Mouse (Mus musculus): ENCODE results near the gene Ccdc125. TPM values are rescaled to one million over a fixed set of nuclear protein-coding genes. Genes with fewer than 3 reads are reported as not detected.

The Ccdc125 gene
- polyA plus RNA-seq (2015; fragmentation: Nextera tagmentation; extraction: Ambion mirVana): 1.9 TPM in 2 replicates

DNA sequence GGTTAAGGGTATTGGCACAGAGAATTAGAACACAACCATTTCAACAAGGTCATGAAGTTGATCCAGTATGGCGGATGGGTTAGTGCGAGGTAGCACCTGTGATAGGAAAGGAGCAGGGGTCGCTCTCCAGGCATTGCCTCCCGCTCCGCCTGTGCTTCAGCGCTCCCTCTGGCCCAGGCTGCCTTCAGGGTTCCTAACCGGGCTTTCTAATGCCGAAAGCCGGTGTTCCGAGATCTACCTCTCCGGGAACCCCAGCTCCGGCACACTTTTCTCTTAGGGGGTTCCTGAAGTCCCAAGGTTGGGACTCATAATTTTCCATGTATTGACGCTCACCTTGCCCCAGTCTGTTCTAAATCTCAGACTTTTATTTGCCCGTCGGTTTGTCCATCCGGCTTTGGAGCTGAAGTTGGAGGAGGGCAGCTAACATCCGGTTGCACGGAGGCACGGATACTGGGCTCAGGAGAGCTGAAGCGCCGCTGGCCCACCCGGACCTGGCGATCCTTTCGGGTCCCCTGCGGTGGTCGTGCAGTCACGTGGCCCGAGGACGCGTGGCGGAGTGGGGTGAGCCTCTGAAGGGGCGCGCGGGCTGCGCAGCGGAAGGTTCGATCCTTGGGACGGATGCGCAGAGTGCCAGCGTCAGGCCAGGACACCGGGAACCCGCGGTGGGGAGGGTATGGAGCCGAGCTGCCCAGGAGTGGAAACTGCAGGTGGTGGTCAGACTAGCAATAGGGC, at the start of gene Ccdc125:
TSS of gene Ccdc125 (plus strand) at position 427 of the 732 bp plus-strand sequence.
- H3K27ac ChIP-seq: no peak within 1 kb of the TSS
- H3K4me1 ChIP-seq (replicated peaks): peaks cover 8% of the 10 kb centered on the region
- peak; percentile 76 for ATAC-seq (ENCODE audit: low FRiP score)
- H3K4me2 ChIP-seq: peak within 1 kb of the TSS; percentile 84
- under 1% methylated on average over 44 of the region's 44 CpGs for WGBS
- H3K4me3 ChIP-seq: peak within 1 kb of the TSS; percentile 50
- H3K9ac ChIP-seq: peak within 1 kb of the TSS; percentile 74
- peaks cover 10% of the 10 kb centered on the region for H3K27me3 ChIP-seq
- H3K36me3 ChIP-seq: peaks cover 13% of the 10 kb centered on the region
- H3K9me3 ChIP-seq: no peaks in the 10 kb centered on the region

DNA sequence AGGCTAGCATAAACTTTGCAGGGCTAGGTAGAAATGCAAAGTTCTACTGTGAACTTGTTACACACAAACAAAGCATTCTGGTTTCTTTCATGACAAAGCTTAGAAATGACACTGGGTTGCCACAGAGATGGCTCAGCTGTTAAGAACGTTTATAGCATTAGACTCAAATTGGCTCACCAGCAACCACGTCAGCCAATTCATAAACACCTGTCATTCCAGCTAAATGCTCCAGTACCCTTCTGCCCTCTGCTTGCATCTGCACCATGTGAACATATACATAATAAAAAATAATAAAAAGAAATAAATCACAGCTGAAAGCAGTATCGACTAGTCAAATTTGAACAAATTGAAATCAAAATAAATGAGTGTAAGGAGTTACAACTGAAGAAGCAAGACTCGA, 47.3 kb upstream of the Ccdc125 start:
- Histone ChIP-seq H3K4me3 (no peak overlapping the region), H3K36me3 (peaks cover 76% of the 10 kb centered on the region), H3K27ac (no peak overlapping the region), H3K4me1 (replicated peaks) (no peaks in the 10 kb centered on the region), H3K4me2 (no peak overlapping the region), H3K27me3 (peaks cover 14% of the 10 kb centered on the region), H3K9me3 (no peaks in the 10 kb centered on the region), H3K9ac (no peak overlapping the region)
- 87% methylated on average over 4 of the region's 4 CpGs for WGBS
- no peak for ATAC-seq (ENCODE audit: low FRiP score)

DNA sequence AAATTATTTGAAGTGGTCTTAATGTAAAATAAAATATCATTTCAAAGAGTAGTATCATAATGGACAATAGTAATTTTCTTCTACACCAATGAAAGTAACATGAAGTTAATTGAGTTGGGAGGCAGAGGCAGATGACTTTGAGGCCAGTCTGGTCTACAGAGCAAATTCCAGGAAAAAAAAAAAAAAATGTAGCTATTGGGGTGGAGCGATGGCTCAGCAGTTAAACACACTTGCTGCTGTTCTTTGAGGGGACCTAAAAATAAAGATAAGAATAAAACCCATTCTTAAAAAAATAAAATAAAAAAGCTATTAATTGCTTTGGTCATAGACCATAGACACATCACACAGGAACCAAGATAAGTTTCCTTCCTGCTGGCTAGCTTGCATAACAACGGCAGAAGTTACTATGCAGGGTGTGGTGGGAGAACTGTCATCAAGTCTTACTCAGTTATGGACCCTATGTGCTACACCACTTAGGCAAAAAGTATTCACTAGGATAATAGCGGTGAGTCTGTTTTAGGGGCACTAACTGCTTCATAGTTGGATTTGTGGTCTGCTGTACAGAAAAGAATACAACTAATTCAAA, 35.3 kb upstream of the Ccdc125 start:
- Histone ChIP-seq H3K4me1 (replicated peaks) (no peaks in the 10 kb centered on the region), H3K36me3 (peaks cover 65% of the 10 kb centered on the region), H3K27ac (no peak overlapping the region), H3K4me3 (no peak overlapping the region), H3K9ac (no peak overlapping the region), H3K27me3 (no peaks in the 10 kb centered on the region), H3K9me3 (no peaks in the 10 kb centered on the region), H3K4me2 (no peak overlapping the region)
- WGBS: 95% methylated on average over 3 of the region's 3 CpGs
- ATAC-seq (ENCODE audit: low FRiP score): no peak

DNA sequence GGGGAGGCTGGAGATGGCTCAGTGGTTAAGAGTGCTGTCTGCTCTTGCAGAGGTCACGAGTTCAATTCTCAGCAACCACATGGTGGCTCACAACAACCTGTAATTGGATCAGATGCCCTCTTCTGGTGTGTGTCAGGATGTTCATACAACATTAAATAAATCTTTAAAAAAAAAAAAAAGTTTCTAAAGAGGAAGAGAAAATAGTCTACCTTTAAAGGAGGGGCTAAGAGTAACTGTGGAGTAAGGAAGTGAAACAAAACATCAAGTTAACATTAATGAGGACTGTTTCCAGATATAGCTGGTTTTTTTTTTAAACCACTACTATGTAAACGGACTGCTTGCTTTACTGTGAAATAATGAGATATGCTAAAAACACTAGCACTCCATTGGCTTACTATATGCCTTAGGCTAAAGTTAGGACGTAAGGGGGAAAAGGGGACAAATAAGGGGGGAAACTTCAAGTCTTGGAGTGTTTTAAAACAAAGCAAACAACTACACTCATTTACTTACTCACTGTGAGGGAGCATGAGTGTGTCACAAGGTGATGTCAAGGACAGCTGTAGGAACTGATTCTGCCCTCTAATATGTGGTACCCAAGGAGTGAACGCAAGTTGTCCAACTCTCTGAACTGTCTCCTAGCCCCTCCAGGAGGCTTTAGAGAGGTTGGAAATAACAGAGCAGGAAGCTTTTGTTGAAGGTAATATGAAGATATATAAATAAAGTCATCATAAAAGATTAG, 26.9 kb upstream of the Ccdc125 start:
- H3K9me3 ChIP-seq: no peaks in the 10 kb centered on the region
- H3K4me2 ChIP-seq: no peak overlapping the region
- 94% methylated on average over 4 of the region's 4 CpGs for WGBS
- no peaks in the 10 kb centered on the region for H3K4me1 ChIP-seq (replicated peaks)
- no peak overlapping the region for H3K27ac ChIP-seq
- H3K9ac ChIP-seq: no peak overlapping the region
- ATAC-seq (ENCODE audit: low FRiP score): no peak
- H3K4me3 ChIP-seq: no peak overlapping the region
- H3K27me3 ChIP-seq: no peaks in the 10 kb centered on the region
- peaks cover 86% of the 10 kb centered on the region for H3K36me3 ChIP-seq

DNA sequence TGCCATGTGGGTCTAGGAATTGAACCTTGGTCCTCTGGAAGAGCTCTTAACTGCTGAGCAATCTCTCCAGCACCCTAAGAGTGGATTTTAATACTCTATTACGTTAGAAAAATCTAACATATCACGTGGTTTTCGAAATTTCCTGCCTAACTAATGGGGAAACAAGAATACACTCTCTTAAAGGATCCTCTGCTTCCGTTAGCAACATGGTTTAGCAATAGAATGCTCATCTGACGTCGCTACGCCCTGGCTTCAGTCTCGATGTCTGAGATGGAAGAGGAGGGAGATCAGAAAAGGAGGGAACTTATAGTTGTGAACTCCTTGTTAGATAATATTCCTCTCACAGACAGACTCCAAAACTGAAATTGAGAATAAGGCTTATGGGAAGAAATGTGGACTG, 21.3 kb upstream of the Ccdc125 start:
- Histone ChIP-seq H3K9ac (no peak overlapping the region), H3K36me3 (peaks cover 44% of the 10 kb centered on the region), H3K4me3 (no peak overlapping the region), H3K27ac (no peak overlapping the region), H3K9me3 (no peaks in the 10 kb centered on the region), H3K4me2 (no peak overlapping the region), H3K4me1 (replicated peaks) (peaks cover 12% of the 10 kb centered on the region), H3K27me3 (no peaks in the 10 kb centered on the region)
- ATAC-seq (ENCODE audit: low FRiP score): no peak
- WGBS: 96% methylated on average over 8 of the region's 8 CpGs

DNA sequence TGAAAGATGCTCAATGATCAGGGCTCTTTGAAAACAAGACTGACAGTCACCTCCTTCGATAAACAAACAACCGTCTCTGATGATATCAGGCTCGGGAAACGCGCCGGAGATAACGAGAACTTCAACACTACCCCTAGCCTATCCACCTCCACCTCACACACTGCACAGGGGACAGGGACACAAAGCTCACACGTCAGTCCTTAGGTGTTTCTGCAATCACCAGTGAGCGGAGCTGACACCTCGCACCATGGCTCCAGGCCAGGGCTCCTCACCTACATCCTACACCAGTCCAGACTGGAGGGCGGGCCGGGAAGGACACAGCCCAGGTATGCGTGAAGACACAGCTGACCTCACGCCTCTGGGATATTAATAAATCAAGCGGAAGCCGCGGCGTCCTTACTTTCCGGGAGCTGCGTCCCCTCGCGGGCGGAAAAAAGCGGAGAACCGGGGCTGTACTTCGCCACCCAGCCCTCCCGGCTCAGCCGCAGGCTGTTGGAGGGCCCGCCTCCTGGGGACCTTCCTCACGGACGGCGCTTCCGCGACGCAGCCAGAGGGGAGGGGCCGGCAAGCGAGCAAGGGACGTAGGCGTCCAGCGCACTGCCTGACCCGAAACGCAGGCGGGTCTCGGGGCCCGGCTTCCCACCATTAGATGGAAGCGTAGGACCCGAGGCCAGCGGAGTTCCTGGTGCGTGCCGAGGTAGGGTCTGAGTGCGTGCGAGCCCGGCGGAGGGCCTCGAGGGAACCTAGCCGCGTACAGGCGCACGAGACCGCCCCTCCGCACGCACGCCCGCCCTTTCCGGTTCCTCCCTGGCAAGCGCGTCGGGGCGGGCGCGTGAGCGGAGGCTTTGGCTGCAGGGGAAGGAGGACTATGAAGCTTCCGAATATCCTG, 18.7 kb upstream of the Ccdc125 start, which contains the start of the genes Ak6 and Rad17:
TSS of gene Ak6 (plus strand) at position 430 of the 889 bp plus-strand sequence.
TSS of gene Rad17 (minus strand) at position 502 of the 889 bp plus-strand sequence.
- Histone ChIP-seq H3K9ac (peak within 1 kb of the TSS; percentile 94), H3K27me3 (no peaks in the 10 kb centered on the region), H3K27ac (peak within 1 kb of the TSS; percentile 97), H3K4me1 (replicated peaks) (peaks cover 12% of the 10 kb centered on the region), H3K4me2 (peak within 1 kb of the TSS; percentile 89), H3K4me3 (peak within 1 kb of the TSS; percentile 93), H3K9me3 (no peaks in the 10 kb centered on the region), H3K36me3 (peaks cover 21% of the 10 kb centered on the region)
- ATAC-seq (ENCODE audit: low FRiP score): peak; percentile 98
- WGBS: under 1% methylated on average over 64 of the region's 73 CpGs

DNA sequence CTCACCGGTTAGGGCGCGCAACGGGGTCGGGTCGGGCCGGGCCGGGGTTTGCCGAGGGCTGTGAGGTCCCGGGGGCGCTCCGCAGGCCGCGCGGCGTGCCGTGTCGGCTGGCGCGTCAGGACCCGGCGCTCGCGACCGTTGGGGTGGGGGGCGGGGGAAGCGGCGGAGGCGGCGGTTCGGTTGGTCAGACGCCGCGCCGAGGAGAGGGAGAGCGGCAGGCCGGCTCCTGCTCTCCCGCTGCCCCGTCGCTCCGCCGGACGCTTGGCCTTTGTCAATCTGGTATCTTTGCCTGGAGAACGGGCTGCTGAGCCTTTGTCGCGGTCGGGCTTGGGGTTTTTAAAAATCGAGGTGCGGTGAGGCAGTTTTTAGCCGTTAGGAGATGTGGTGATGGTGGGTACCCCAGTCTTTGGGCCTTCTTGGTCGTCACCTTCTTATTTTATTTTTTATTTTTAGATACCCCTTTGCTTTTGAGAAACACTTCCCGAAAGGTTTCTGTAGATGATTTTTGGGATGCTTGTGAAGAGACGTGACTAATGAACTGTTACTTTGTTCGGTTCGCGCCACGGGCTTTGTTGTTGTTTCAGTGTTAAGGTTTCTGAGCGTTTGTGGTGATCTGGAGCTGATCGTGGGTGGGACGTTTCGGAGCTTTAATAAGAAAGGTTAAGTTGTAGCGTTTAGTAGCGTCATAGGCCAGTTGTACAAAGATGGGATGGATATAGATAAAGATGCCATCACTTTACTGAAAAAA, 17.9 kb upstream of the Ccdc125 start, which contains the start of gene Taf9:
TSS of gene Taf9 (plus strand) at position 141 of the 748 bp plus-strand sequence.
- H3K9ac ChIP-seq: peak within 1 kb of the TSS; percentile 94
- peaks cover 17% of the 10 kb centered on the region for H3K36me3 ChIP-seq
- H3K4me2 ChIP-seq: peak within 1 kb of the TSS; percentile 89
- peak within 1 kb of the TSS; percentile 97 for H3K27ac ChIP-seq
- WGBS: under 1% methylated on average over 43 of the region's 63 CpGs
- no peaks in the 10 kb centered on the region for H3K9me3 ChIP-seq
- ATAC-seq (ENCODE audit: low FRiP score): no peak
- H3K4me1 ChIP-seq (replicated peaks): peaks cover 12% of the 10 kb centered on the region
- no peaks in the 10 kb centered on the region for H3K27me3 ChIP-seq
- peak within 1 kb of the TSS; percentile 93 for H3K4me3 ChIP-seq

DNA sequence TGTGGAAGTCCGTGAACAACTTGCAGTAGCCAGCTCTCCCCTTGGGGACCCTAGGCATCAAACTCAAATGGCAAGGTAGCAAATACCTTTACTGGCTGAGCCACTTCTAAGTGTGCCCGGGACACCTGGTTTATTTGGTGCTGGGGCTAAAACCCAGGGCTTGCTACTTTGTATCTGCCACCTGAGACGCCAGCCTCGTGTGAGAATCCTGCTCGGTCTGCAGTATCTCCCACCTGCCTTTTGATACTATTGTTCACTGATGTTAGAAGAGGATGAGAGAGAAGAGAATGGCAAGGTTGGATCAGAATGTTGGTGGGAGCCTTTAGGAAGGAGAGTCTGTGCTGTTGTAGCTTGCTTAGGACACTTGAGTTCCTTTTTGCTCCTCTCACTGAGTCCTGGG, 11.4 kb upstream of the Ccdc125 start:
- ATAC-seq (ENCODE audit: low FRiP score): no peak
- H3K4me1 ChIP-seq (replicated peaks): no peaks in the 10 kb centered on the region
- no peaks in the 10 kb centered on the region for H3K9me3 ChIP-seq
- no peak overlapping the region for H3K4me2 ChIP-seq
- WGBS: 93% methylated on average over 5 of the region's 5 CpGs
- peaks cover 13% of the 10 kb centered on the region for H3K36me3 ChIP-seq
- no peaks in the 10 kb centered on the region for H3K27me3 ChIP-seq
- H3K27ac ChIP-seq: no peak overlapping the region
- H3K9ac ChIP-seq: no peak overlapping the region
- no peak overlapping the region for H3K4me3 ChIP-seq

DNA sequence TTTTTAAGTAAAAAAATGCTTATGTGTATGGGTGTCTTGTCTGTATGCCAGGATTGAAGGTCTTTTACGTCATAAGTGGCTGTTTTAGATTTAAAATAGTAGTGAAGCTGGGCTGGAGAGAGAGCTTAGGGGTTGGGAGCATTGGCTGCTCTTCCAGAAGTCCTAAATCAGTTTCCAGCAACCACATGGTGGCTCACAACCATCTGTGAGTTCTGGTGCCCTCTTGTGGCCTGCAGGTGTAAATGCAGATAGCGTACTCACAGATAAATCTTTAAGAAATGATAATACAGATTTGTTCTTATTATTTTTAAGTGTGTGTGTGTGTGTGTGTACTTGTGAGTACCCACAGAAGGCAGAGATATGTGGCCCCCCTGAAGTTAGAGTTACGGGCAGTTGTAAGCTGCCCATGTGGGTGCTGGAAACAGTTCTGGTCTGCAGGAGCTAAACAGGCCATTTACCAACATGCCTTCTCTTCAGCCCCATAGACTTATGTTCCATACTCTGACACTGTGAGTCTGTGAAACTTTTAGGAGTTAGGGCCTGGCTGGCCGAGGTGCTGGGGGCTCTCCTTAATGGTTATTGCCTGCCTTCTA, 9.6 kb upstream of the Ccdc125 start:
- H3K27ac ChIP-seq: no peak overlapping the region
- 48% methylated on average over 4 of the region's 4 CpGs for WGBS
- 0 out of 2 replicates have a peak, but pooled peaks have one; percentile 13 for ATAC-seq (ENCODE audit: low FRiP score)
- no peak overlapping the region for H3K4me3 ChIP-seq
- no peak overlapping the region for H3K9ac ChIP-seq
- H3K4me2 ChIP-seq: no peak overlapping the region
- no peaks in the 10 kb centered on the region for H3K4me1 ChIP-seq (replicated peaks)
- no peaks in the 10 kb centered on the region for H3K9me3 ChIP-seq
- no peaks in the 10 kb centered on the region for H3K27me3 ChIP-seq
- peaks cover 18% of the 10 kb centered on the region for H3K36me3 ChIP-seq

DNA sequence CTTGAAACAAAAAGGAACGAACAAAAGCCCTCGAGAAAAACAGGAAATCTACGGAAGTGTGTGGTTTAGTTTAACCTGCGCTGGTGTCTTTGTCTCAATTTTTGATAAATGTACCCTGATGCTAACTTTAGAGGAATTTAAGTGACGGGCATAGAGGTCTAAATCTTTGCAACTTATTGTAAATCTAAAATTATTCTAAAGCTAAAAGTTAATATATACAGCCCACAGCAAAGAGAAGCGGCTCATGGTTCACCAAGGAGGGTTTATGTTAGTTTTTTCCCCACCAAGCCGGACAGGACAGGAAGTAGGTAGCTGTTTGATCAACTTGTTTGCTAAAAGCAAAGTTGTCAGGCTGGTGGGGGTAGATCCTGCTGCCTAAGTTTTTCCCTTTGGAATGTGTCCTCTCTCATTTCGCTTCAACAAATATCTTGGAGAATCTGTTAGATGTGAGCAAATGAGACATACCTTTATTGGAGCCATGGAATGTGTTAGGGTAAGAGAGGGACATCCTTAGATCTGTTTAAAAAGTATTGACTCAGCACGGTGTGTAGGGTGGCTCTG, 744 bp downstream of the Ccdc125 start:
- peaks cover 13% of the 10 kb centered on the region for H3K36me3 ChIP-seq
- WGBS: 68% methylated on average over 9 of the region's 9 CpGs

More for the DNA sequence above, 744 bp downstream of the Ccdc125 start:
- Histone ChIP-seq H3K9me3 (no peaks in the 10 kb centered on the region), H3K4me2 (peak overlapping the region; percentile 84), H3K4me1 (replicated peaks) (peaks cover 8% of the 10 kb centered on the region), H3K27ac (no peak overlapping the region), H3K27me3 (peaks cover 10% of the 10 kb centered on the region), H3K4me3 (peak overlapping the region; percentile 50), H3K9ac (no peak overlapping the region)
- ATAC-seq (ENCODE audit: low FRiP score): no peak
